Mouse (Mus musculus) heart, postnatal 0 days (tissue): ENCODE measurements around the gene Rbfox2.

Experiments
- CTCF ChIP-seq: IDR thresholded peaks from 2 replicates; pipeline ENCODE4 v1.5.1; 2016; ENCODE audit warnings: antibody characterized with exemption, control low read depth, low read depth
- EP300 ChIP-seq: IDR thresholded peaks from 2 replicates; pipeline ENCODE4 v1.6.1; 2016; ENCODE audit warnings: antibody characterized with exemption, low read depth

DNA sequence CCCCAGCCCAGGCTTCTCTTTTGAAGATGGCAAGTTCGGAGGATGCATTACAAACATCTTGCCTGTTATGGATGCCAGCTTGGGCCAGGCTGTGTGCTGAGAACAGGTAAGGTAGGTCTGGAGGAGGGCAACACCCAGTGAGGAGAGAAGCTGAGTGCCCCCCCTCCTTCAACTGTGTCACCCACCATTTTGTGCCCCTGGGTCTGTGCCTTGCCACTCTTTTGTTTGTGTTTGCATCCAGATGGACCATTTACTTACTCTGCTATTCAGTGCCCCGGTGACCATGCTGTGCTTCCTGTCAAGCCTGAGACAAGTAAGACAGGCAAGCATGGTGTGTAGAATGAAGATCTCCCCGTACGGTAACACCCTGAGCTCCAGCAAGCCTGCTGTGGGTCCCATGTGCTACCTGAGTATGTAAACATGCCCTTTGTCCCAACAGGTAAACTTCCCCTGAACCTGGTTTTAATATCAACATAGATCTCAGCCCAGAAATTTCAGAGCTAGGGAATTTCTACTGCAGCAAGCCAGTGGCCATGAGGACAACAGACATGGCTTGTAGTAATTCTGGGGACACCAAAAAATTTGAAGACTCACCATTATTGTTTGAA is 234.1 kb downstream of the Rbfox2 start:
- TF ChIP-seq CTCF = no peak
- no peak for TF ChIP-seq EP300
